Comparison of ENCODE assay signal across 13 mouse cellular contexts in the genomic region with DNA sequence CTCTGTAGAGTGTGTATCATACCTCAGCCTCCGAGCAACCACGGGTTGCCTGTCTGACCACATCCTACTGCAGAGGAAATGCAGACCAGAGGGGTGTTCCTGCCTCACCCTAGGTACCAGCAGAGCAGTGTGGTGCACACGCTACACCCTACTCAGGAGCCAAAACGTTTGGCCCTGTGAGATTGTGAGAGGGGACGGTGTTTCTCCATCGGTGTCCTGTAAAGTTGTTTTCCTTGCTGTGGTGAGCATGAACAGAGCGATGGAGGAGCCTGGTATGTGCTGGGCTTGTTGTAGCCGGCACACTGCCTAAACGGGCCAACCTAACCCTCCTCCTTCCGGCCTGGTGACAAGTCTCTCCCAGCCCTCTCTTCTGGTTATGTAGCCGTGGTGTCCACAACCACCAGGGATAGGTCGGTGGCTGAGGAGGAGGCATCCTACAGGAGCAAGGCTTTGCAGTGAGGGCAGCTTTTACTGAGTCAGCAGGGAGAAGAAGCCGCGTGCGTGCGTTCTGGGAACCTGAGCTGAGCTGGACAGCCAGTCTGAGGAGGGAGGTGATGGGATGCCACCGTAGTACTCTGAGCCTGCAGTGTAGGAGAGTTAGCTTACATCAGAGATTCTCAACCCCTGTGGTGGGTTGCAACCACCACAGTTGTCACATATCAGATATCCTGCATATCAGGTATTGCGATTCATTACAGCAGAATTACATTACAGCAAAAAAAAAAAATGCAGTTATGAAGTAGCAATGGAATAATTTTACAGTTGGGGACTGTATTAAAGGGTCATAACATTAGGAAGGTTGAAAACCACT.
DNase-seq lines count a peak whose midpoint lies in the region; ATAC-seq and TF ChIP-seq lines count a peak whose summit lies in the region.
"Had no signal": no experiment of that assay in that cellular context is flagged by ENCODE, and none has a peak within 500 bp of the region (broad histone marks: within the 10 kb centered on the region; RNA-seq: fewer than 3 reads in every experiment).

No protein-coding gene starts in this region.

- H3K36me3 ChIP-seq in midbrain, embryonic 10.5 days = no peaks in the 10 kb centered on the region
- no peaks in the 10 kb centered on the region; the same call in 1 of the 2 replicates for H3K36me3 ChIP-seq in stomach, postnatal 0 days (ENCODE audit: control insufficient read depth, insufficient read depth, low read length)
- H3K36me3 ChIP-seq: lung, embryonic 15.5 days; neural tube, embryonic 12.5 days had no signal

- no peaks in the 10 kb centered on the region for H3K9me3 ChIP-seq in midbrain, embryonic 10.5 days (replicated peaks)
- no peaks in the 10 kb centered on the region for H3K9me3 ChIP-seq in stomach, postnatal 0 days (ENCODE audit: control insufficient read depth, low read length)
- H3K9me3 ChIP-seq: lung, embryonic 15.5 days; neural tube, embryonic 12.5 days had no signal

- ATAC-seq in monocyte, adult 5-6 weeks (replicated peaks; ENCODE audit: insufficient number of reproducible peaks, low FRiP score, low TSS enrichment, poor library complexity, severe bottlenecking) = peak; percentile 52
- ATAC-seq in stomach, postnatal 0 days (ENCODE audit: low FRiP score, low TSS enrichment) = no peak

- H3K27ac ChIP-seq in midbrain, embryonic 10.5 days (replicated peaks) = no peak overlapping the region
- H3K27ac ChIP-seq in stomach, postnatal 0 days (replicated peaks) = no peak overlapping the region
- H3K27ac ChIP-seq: lung, embryonic 15.5 days; neural tube, embryonic 12.5 days had no signal

- H3K27me3 ChIP-seq in midbrain, embryonic 10.5 days (ENCODE audit: low read depth, poor library complexity, severe bottlenecking) = no peaks in the 10 kb centered on the region
- H3K27me3 ChIP-seq in stomach, postnatal 0 days (ENCODE audit: control insufficient read depth, insufficient read depth, low read length) = no peaks in the 10 kb centered on the region
- H3K27me3 ChIP-seq: CH12.LX; lung, embryonic 15.5 days; neural tube, embryonic 12.5 days had no signal

- no peak for TF ChIP-seq CTCF in stomach, postnatal 0 days (IDR thresholded peaks at IDR 0.05; ENCODE audit: low read depth)

- WGBS in midbrain, embryonic 10.5 days = 78% methylated on average over 18 of the region's 18 CpGs
- WGBS in stomach, postnatal 0 days = 73% methylated on average over 18 of the region's 18 CpGs

- peaks cover 26% of the 10 kb centered on the region for H3K4me1 ChIP-seq in midbrain, embryonic 10.5 days
- H3K4me1 ChIP-seq in stomach, postnatal 0 days (replicated peaks; ENCODE audit: control insufficient read depth, insufficient read depth) = no peaks in the 10 kb centered on the region
- H3K4me1 ChIP-seq: lung, embryonic 15.5 days had no signal

- no peak overlapping the region for H3K4me2 ChIP-seq in stomach, postnatal 0 days (replicated peaks; ENCODE audit: low read depth)
- H3K4me2 ChIP-seq: lung, embryonic 15.5 days; neural tube, embryonic 12.5 days had no signal

- no peak overlapping the region for H3K4me3 ChIP-seq in midbrain, embryonic 10.5 days
- no peak overlapping the region for H3K4me3 ChIP-seq in stomach, postnatal 0 days (ENCODE audit: low read depth, low read length)
- H3K4me3 ChIP-seq: lung, embryonic 15.5 days; neural tube, embryonic 12.5 days had no signal

- TF ChIP-seq EP300 in stomach, postnatal 0 days (optimal IDR thresholded peaks at IDR 0.05) = no peak

- H3K9ac ChIP-seq in stomach, postnatal 0 days (ENCODE audit: low read length) = no peak overlapping the region
- H3K9ac ChIP-seq: lung, embryonic 15.5 days; neural tube, embryonic 12.5 days had no signal

- DNase-seq in gastrocnemius, adult 8-10 months (ENCODE audit: low spot score in 2 of 2) = peak; percentile 56 to 59
- no peak for DNase-seq in gastrocnemius, postnatal 10 days
- DNase-seq in brain, adult 2 months (ENCODE audit: low read depth, low spot score) = peak; percentile 34
- DNase-seq in thymus, postnatal 10 days (ENCODE audit: low spot score in 2 of 2) = peak; percentile 63 to 68
- DNase-seq in midbrain, embryonic 10.5 days (ENCODE audit: low spot score) = no peak
- no peak for DNase-seq in stomach, postnatal 0 days (ENCODE audit: low spot score)
- DNase-seq in right cerebral cortex, postnatal 36 days (ENCODE audit: low spot score in 2 of 2) = no peak
- DNase-seq: heart, postnatal 4 days; kidney, postnatal 25 days had no signal

Comparison
In these comparisons a context has a peak if more than half of its experiments do, and no peak if none do; other contexts are left out.
1. DNase-seq: peak in gastrocnemius, adult 8-10 months (2 of 2), brain, adult 2 months (single experiment) and thymus, postnatal 10 days (2 of 2); none in gastrocnemius, postnatal 10 days (single experiment), midbrain, embryonic 10.5 days (single experiment), stomach, postnatal 0 days (single experiment) and right cerebral cortex, postnatal 36 days (0 of 2).